Mouse (Mus musculus): ENCODE measurements at regions not wholly inside any gene's neighbourhood (a gene's known extent, or its start where the extent isn't known, plus 50 kb on each side); places are given as distances from the start of the nearest gene placed in this dataset.

GRCm38 (mm10) chr8:92176101-92176500 lies 181.3 kb upstream of the Irx5 start:
- TF ChIP-seq GATA1 (IDR thresholded peaks at IDR 0.05; ENCODE audit: borderline replicate concordance, low read length) (no peak), CTCF (IDR thresholded peaks at IDR 0.05; ENCODE audit: low read depth, low read length) (no peak)
